Mouse (Mus musculus) embryonic fibroblast, embryonic 13.5 days (primary cell): ENCODE measurements at regions not wholly inside any gene's neighbourhood (a gene's known extent, or its start where the extent isn't known, plus 50 kb on each side); places are given as distances from the start of the nearest gene placed in this dataset.
"Not testable (repeated sequence)": the region's sequence is repeated elsewhere in the genome, so short reads cannot be mapped to it uniquely, and the experiment has no call there.

Experiments
- H3K27ac ChIP-seq: 2 replicates; pipeline ENCODE4 v1.5.1; 2012; ENCODE audit warnings: low read length, control low read depth, inconsistent platforms; ENCODE audit not compliant: insufficient read depth
- H3K4me1 ChIP-seq: 2 replicates; pipeline ENCODE4 v1.6.1; 2011; ENCODE audit warnings: low read length; ENCODE audit not compliant: control insufficient read depth, insufficient read depth
- H3K4me3 ChIP-seq: 2 replicates; pipeline ENCODE4 v1.5.1; 2011; ENCODE audit warnings: mild to moderate bottlenecking, control low read depth, low read length; ENCODE audit not compliant: insufficient read depth
- CTCF ChIP-seq: IDR thresholded peaks from 2 replicates; pipeline ENCODE4 v1.5.1; 2011; ENCODE audit warnings: mild to moderate bottlenecking, control low read depth, low read length, moderate library complexity, borderline replicate concordance; ENCODE audit not compliant: insufficient read depth
- POLR2A ChIP-seq: IDR thresholded peaks from 2 replicates; pipeline ENCODE4 v1.6.1; 2011; ENCODE audit warnings: low read depth, mild to moderate bottlenecking, control low read depth, low read length, moderate library complexity

DNA sequence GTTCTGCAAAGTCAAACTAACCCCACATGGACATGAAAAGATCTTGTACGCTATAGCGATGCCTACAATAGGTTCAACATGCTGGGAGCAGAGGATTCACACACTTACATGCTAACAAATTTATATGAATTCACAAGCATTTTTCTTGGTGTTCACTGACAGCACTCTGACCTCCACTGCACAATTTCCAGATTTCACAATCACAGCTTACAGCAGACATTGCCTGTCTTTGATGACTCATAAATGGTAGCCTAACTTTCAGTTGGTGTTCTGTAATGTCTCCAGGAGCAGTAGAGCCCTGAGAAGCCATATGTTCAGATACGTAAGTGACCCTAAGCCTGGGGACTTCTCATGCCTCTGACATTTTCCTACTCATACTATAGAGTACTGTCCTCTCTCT, 640.1 kb upstream of the Map3k7 start:
- 0 out of 2 replicates have a peak overlapping the region, but pooled peaks have one; percentile 34 for H3K27ac ChIP-seq
- H3K4me1 ChIP-seq = no peaks in the 10 kb centered on the region
- no peak overlapping the region for H3K4me3 ChIP-seq
- TF ChIP-seq POLR2A (no peak), CTCF (no peak)

DNA sequence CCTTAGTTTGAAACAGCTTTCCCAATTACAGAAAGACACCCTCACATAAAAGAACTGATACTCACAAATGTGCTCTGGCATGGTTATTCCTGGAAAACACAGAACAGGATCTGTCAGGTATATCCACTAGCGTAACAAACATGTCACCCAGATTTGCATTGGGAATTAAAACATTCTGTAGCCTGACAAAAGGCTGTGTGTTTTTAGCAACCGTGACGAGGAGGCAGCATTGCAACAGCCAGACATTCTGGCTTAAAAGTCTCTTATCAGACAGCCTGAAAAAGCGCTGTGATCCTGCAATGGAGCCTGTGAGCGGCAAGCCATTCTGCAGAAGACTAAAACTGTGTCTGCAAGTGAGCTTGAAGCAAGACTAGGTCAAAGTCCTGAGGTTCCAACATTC, 635.1 kb upstream of the Map3k7 start:
- H3K27ac ChIP-seq = no peak overlapping the region
- no peak overlapping the region for H3K4me3 ChIP-seq
- no peaks in the 10 kb centered on the region for H3K4me1 ChIP-seq
- TF ChIP-seq CTCF (no peak), POLR2A (no peak)

- Histone ChIP-seq H3K4me3 (no peak overlapping the region), H3K27ac (no peak overlapping the region), H3K4me1 (no peaks in the 10 kb centered on the region)
- TF ChIP-seq POLR2A (no peak), CTCF (no peak)
These were observed 632.8 kb upstream of the Map3k7 start for GRCm38 (mm10) chr4:31331053-31331452.

DNA sequence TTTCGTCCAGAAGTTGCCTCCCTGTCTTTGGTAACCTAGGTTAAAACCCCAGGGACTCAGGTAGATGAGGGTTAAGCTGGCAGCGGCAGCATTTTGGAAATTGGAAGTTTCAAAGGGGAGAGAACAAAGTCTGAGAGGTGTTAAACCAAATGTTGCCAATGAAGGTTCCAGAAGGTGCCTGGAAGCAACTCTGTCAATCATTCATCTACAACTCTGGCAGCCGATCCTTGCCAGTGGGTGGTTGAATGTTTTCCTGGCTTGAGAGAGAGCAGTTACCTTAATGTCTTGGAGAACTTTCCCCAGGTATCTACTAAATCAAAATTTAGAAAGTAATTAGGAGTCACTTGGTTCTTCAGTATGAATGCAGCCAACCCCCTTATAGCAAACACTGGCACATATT, 628.2 kb upstream of the Map3k7 start:
- TF ChIP-seq POLR2A = no peak
- TF ChIP-seq CTCF = no peak
- Histone ChIP-seq H3K4me3 (no peak overlapping the region), H3K4me1 (no peaks in the 10 kb centered on the region), H3K27ac (no peak overlapping the region)

DNA sequence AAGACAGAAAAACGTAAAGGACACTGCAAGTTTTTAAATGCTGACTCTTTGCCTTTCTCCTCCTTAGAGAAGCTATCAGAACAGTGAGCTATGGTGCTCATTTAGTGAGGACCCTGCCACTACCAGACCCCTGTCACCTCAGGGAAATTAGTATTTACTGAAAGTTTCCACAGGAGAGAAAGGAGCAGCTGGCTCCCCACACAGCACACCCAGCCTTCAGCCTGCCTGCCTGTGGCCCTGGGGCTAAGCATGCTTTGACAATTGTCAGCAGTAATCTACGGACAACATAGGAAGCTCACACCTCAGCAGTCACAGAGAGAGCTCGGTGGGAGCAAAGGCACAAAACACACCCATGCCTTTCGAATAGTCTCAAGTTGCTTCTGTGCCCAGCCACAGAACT, 625.9 kb upstream of the Map3k7 start:
- Histone ChIP-seq H3K4me1 (no peaks in the 10 kb centered on the region), H3K4me3 (no peak overlapping the region), H3K27ac (no peak overlapping the region)
- TF ChIP-seq POLR2A (no peak), CTCF (no peak)

GRCm38 (mm10) chr4:31343312-31344248, 620.3 kb upstream of the Map3k7 start:
- no peak for TF ChIP-seq POLR2A
- no peak for TF ChIP-seq CTCF
- peaks cover 2% of the 10 kb centered on the region; the same call in 1 of the 2 replicates for H3K4me1 ChIP-seq
- no peak overlapping the region for H3K4me3 ChIP-seq
- H3K27ac ChIP-seq = no peak overlapping the region

DNA sequence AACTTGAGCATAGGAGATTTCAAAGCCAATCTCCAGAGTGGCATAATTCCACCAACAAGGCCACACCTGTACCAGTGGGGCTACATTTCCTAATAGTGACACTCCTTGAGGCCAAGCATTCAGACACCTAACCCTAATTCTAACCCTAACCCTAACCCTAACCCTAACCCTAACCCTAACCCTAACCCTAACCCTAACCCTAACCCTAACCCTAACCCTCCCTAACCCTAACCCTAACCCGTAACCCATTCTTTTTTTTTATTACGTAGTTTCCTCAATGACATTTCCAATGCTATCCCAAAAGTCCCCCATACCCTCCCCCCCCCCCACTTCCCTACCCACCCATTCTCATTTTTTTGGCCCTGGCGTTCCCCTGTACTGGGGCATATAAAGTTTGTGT, 609.9 kb upstream of the Map3k7 start:
- H3K4me1 ChIP-seq, H3K4me3 ChIP-seq, H3K27ac ChIP-seq: not testable (repeated sequence)

DNA sequence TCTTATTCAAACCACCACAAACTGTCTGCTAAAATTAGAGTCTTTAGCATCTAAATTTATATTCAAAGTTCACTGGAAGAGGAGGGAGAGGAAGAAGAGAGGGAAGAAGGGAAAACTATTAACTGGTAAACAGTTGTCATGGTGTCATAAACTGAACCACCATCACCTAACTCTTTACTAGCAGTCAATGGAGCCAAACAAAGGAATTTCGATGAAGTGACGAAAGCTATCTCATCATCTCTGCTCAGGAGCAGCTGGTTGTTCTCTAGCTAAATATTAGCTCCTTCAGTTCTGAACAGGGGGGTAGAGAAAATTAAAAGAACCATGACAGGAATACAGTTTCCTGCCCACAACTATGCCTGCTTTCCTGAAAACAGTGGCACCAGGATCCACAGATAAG, 608.9 kb upstream of the Map3k7 start:
- Histone ChIP-seq H3K27ac (no peak overlapping the region), H3K4me1 (no peaks in the 10 kb centered on the region), H3K4me3 (no peak overlapping the region)
- TF ChIP-seq CTCF (no peak), POLR2A (no peak)

DNA sequence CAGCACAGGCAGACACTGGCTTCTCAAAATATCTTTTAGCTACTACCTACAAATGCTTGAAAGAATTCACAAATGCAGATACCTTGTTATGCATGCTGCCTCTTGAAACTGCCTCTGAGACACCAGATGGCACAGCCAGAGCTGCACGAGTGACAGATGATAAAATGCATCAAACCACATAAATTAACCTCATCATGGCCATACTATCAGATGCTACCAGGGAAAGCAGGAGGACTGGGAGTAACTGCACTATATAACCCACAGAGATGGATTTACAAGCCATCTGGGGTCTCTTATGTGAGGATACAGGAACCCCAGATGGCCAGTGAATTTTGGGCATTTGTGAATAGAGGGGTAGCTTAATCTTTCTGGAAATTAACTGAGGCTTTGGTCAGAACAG, 597.7 kb upstream of the Map3k7 start:
- Histone ChIP-seq H3K27ac (no peak overlapping the region), H3K4me3 (no peak overlapping the region), H3K4me1 (no peaks in the 10 kb centered on the region)
- no peak for TF ChIP-seq POLR2A
- no peak for TF ChIP-seq CTCF

- TF ChIP-seq CTCF = no peak
- no peak for TF ChIP-seq POLR2A
- Histone ChIP-seq H3K27ac (no peak overlapping the region), H3K4me1 (no peaks in the 10 kb centered on the region), H3K4me3 (no peak overlapping the region)
These were observed 596.9 kb upstream of the Map3k7 start for GRCm38 (mm10) chr4:31367031-31367430.
